Mouse (Mus musculus) liver (tissue): ENCODE measurements around the gene Acp2.
A peak's percentile ranks its signal among the peaks of the same experiment; 100 is the strongest.

ENCODE experiments used
- DNase-seq: peaks from one replicate; pipeline ENCODE4 v3.0.0-alpha.2; 2020; ENCODE audit warnings: mixed read lengths

The Acp2 gene

DNA sequence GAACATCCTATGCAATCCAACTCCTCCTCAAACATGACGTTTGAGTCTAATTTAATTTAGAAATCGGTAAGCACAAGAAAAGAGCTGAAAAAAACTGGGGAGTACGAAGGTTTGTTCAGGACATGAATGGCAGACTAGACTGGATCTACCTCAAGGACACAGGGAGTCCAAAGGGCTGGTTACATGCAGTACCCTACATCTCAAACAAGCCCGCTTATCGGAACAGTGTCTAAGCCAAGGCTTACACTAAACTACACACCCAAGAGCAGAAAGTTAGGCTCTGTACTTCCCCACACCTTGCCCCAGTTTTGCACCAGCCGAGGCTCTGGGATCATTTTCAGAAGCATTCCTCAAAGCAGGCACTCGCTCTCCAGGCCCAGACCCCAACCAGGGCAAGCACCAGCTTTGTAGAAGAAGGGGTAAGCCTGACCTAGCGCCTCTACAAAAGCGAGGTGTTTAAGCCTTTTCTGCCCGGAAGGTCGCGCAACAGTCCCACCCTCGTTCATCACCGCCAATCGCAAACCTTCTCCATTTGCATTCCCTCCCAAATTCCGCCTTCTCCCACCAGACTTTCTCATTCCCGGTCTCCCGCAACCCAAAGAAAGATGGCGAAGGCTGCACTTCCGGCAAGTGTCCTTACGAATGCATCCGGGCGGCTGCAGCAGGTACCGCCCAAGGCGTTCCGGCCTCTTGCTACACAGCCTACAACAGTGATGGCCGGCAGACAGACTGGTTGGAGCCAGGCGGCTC, at the start of gene Acp2, which contains the start of gene Nr1h3:
TSS of gene Acp2 (plus strand) at position 664 of the 750 bp plus-strand sequence.
TSS of gene Nr1h3 (minus strand) at position 613 of the 750 bp plus-strand sequence.
- DNase-seq: peak; percentile 90

DNA sequence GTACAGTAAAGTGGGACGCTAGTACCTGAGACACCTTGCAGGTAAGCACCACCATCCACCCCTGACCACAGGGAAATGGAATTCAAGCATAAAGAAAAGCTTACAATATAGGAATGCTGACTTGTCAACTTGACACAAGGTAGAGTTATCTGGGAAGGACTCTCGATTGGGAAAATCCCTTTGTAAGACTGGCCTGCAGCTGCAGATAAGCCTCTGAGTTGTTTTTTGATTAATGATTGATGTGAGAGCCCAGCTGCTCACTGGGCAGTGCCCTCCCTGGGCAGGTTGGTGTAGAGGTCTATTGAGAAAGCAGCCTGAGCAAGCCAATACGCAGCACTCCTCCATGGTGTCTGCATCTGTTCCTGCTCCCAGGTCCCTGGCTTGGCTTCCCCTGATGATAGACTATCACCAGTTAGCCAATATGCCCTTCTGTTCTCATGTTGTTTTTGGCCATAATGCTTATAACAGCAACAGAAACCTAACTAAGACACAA, 49.8 kb upstream of the Acp2 start:
- DNase-seq: no peak

DNA sequence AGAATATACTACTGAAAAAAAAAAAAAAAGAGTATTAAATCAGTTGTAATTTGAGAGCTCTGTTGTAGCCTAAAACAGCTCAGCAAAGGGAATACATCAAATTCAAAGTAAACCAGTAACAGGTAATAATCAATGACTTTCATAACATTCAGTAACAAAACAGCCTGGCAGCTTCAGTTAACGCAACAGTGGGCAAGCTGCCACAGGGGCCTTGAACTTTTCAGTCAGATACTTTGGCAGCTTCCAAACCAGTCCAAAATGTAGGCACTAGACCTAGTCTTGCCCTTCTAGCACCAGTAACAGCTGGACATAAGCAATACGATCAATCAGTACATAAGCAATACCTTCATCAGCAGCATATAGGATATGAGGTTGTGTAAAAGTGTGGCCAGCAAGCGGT, 48.6 kb upstream of the Acp2 start:
- no peak for DNase-seq

DNA sequence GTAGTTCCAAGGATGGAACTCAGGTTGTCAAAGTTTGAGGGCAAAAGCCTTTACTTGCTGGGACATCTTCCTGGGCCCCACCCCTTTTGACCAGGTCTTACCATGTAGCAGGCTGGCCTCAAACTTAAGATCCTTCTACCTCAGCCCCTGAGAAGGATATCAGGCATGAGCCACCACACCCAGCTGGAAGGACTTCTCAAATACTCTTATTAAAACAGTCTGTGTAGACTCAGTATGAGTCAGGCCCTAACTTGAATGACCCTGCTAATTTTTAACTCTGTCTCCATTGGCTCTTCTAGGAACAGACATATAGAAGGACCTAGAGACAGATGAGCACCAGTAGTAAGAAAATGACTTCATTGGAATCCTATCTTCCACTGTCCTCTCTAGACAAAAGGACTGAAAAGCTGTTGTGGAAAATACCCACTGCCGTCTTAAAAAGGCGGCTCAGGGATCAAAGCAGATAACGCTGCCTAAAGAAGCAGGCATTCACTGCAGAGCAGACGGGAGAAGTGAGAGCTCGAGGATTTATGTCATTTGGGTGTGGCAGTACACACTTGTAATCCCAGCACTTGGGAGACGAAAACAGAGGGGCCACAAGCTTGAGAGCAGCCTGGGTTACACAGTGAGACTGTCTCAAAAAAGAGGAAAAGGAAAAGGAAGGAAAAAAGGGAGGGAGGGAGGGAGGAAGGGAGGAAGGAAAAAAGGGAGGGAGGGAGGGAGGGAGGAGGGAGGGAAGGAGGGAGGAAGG, 45.5 kb upstream of the Acp2 start:
- no peak for DNase-seq

DNA sequence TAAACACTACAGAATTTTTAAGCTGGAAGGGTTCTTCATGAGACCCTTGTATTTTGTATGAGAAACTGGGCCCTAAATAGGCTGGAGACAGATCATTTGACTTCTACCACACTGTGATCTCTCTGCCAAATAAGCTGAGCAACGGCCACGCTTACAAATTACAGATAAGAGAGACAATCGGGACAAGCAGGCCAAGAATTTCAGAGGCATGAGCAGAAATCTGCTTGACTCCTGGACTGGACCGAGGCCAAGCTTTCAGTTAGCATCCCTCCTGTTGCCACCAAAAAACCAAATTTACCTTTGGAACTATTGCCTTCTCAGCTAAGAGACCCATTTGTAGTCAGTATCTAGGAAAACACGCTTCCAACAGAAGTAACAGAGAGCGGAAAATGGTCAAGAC, 42.1 kb upstream of the Acp2 start:
- no peak for DNase-seq

DNA sequence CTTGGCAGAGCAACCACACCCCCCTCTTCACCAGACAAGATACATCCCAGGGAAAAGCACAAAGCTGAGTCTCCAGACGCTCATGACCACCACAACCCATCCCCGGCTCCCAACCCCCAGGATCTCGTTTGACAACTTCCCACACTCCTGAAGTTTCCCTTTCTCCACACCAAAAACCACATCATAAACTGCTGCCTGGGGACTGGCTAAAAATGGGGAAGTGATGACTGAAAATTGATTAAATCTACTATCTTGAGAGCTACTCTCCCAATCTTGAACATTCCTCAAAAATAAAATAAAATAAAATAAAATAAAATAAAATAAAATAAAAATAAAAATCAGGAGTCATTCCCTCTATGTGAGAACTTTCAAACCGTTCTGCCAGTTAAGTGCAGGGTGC, 39.7 kb upstream of the Acp2 start:
- DNase-seq: no peak

DNA sequence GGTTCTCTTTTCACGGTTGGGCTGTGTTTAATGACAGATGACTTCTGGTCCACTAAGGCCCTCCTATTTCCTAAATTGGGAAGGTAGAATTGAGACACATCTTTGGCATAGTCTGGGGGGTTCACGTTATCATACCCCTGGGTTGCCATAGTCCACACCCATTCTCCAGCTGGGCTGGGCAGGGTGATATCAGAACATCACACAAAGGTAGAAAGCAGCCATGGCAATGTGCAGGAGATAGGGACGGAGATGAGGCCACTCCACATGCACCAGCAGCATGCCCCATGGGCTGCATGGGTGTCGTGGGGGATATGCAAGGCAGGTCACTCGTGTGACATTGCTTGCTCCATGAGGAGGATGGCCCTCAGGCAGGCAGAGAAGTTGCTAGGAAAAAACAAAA, 39.2 kb upstream of the Acp2 start:
- DNase-seq: no peak

DNA sequence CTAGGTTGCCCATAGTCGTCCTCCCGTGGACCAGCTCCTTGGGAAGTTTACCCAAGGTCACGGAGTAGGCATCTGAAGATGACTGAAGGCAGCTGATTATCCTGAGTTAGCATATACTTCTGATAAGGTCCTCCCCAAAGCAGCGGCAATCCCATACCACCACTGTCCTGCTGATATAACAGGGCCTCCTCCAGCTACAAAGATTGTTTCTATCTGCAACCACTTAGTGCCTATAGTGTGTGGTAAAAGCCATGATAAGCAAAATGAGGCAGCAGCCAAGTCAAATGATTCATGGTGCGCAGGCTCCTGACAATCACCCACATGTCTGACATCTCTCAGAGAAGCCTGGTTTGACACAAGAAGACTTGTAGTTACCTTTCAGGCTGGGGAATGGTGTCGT, 37.7 kb upstream of the Acp2 start:
- DNase-seq: peak; percentile 21

DNA sequence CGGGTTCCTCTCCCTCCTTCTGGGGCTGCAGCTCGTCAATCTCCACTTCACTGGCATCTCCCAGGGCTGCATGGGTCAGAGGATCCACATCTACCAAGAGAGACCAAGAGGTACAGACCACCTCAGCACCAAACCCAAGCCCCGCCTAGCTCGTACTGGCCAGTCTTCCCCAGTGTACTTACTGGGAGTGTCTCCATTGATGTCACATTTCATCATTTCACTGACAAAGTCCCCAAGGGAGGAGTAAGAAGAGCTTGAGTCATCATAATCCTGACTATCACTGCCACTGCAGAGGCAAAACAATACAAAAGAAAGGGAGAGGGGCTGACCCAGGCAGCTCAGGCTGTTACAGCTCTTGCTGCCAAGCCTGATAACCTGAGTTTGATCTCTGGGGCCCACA, 35.1 kb upstream of the Acp2 start:
- DNase-seq: no peak

DNA sequence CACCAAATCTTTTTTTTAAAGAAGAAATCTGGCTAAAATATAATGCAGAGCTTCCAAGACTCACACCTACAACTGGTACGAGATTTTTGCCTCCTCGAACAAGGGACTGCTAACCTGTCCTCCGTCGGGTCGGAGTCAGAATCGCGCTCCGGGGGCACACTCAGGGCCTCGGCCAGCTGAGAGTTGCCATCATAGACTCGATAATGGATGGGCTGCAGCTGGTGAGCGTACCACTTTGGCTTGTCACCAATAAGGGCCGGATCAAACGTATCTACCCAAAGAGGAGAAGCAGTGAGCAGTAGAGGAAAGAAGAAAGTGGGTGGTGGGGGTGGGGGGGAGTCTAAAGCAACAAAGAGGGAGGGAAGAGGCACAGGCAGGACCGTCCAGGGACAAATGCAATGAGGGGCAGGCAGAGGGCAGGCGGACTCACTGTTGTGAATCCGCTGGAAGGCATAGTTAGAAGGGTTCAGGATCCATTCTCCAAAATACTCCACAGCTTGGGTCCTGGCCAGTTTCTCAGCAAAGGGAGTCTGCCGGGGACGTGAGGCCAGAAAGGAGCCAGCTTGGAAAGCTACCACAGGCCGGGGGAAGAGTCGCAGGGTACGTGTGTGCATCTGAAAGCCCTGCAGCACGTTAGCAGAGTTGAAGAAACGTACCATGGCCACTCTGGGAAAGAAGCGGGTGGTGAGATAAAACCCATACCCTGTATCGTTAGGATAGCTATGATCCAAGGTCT, 32.9 kb upstream of the Acp2 start:
- DNase-seq: no peak

DNA sequence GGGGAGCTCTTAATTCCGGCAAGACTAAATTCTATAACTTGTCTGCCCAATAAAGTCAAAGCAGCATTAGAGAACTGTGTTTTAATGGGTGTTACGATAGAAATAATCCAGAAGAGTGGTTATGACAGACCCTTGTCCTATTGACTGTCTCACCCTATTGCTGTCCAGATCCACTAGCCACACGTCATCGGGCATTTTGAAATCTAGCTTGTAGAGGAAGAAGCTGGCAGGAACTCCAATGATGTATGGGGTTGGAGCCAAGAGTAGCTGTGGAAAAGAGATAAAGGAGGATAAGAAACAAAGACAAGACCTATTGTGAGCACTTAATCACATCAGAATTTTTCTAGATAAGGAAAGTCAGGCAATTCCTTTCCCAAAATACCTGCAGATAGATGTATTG, 27.2 kb upstream of the Acp2 start:
- DNase-seq: no peak

DNA sequence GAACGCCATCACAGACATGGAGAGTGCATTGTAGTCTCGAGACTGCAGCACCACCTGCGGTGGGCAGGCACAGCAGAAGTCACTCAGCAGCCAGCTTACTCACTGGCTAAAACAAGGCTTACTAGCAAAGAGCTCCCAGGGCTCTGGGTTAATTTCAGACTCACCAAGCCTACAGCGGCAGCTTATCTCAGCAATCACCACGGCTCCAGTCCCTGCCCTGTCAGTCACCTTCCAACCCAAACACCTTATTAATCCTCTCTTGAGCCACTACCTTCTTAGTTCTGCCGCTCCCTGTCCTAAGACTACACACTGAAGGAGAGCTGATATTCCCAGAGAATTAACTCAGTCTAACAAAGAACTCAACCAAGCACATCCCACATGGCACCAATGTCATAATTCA, 26.5 kb upstream of the Acp2 start:
- no peak for DNase-seq

DNA sequence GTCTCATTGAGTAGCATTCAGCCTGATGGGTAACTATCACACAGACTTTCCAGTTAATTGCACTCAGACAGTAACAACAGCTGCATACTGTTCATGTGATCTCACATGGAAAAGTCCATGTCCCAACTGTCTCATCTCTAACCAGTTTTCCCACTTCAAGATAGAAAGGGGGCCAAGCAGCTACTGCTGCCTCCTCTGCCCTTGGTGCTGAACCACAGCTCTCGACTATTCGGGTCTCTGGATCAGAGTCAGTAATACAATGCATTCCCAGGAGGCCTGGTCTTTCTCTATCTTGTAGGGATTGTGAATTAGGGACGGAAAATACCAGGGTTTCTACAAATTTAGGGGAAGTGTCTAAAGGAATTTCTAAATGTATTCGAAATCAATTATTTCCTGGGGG, 22.9 kb upstream of the Acp2 start:
- no peak for DNase-seq

DNA sequence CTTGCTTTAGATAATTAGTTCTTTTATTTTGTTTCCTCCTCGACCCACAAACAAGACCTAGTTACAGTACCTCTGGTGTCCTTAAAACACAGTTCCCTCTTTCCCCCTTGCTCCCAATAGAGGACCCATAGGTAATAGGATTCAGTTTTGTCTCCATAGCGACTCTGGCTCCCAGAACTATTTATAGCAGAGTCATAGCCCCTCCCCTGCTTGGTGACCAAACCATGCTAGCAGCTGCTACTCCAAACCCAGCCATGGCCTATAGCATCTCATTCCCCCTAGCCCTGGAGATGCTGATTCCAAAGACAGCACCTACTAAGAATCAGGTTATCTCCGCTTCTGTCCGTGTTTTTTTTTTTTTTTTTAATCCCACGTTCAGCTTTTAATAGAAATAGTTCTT, 22.0 kb upstream of the Acp2 start:
- no peak for DNase-seq

DNA sequence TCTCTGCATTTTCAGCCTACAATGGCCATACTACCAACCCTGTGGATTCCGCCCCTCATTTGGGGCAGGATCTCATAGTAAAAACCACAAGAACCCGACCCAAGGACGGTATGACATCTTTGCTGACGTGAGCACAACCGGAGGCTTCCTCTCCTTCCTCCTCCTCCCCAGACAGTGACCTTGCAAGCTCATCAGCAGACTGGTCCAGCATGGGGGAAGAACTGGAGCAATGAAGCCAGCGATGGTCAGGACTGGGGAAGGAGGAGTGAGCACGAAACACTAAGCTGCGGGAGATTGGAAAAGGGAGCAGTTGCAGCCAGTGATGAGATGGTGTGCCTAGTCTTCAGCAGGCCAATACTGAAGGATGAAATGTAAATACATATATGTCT, 20.7 kb upstream of the Acp2 start:
- DNase-seq: no peak

DNA sequence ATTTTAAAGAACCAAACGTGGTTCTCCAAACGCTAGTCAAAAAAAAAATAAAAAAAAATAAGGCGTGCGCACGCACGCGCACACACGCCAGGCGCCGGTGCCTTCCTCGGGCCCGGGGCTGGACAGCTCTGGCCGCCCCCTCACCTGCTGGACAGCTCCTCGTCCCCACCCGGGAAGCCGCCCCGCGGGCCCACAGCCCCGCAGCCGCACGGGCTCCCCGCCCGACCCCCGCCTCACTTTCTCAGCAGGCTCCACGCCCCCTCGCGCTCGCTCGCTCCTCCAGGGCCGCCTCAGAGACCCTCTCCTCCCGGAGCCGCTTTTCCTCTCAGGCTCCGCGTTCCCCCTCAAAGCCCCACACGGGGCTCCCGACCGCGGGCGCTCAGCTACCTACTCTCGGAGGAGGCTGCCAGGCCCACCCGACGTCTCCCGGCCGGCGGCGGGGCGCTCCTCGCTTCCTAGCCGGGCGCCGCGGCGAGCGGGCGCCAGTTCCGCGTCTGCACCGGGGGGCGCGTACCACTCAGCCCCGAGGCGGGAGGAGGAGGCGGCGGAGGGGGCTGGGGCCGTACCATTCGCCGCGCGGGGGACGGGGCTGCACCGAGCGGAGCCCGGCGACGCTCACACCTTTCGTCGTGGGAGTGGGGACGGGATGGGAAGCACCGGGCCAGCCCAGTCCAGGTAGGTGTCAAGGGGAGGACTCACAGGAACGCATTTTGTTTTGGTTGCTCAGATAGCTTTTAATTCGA, 20.1 kb upstream of the Acp2 start:
- DNase-seq: peak; percentile 87

DNA sequence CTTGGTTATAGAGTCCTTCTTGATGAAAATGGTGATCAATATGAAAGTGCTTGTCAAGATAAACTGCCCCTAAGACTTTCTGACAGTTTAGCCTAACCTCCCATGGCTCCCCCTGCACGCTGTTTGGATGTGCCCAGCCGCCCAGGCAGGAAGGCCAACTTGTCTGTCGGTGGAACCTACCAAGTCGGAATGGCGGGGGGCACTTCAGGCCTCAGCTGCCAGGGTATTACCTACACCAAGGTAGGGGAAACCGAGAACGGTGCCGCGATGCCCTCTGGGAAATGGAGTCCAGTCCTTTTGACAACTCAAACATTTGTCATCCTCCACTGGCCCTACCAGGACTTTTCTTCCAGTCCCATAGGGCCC, 19.6 kb upstream of the Acp2 start:
- DNase-seq: peak; percentile 98

DNA sequence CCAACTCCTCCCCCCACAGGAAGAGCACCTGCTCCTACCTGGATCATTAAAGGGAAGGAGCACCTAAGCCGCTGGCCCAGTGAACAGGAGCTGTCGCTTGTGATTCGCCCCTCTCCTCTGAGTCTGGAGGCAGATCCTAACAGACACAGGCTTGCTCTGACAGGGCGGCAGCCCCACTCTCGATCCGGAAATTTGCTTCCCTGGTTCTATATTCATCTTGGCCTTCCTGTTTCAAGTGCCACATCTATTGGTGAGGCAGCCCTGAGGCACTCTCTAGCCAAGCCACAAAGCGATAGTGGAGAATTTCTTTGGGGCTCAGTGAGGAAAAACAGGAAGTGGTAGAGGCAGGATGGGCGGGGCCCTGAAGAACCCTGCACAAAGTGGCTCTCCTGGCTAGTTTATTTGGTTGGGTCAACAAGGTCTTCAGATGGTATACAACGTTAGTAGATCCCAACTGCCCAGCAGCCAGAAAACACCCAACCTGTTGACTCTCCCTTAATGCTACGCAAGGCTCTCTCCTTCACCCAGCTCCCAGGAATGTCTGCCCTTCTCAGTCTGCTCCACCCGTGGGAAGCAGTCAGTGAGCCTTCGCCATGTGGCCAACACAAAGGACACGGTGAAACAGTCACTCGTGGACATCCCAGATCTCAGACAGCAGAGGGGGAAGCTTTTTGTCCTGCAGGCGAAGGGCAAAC, 18.8 kb upstream of the Acp2 start, which contains the start of gene Madd:
TSS of gene Madd (minus strand) at position 127 of the 695 bp plus-strand sequence.
- DNase-seq: peak; percentile 67

DNA sequence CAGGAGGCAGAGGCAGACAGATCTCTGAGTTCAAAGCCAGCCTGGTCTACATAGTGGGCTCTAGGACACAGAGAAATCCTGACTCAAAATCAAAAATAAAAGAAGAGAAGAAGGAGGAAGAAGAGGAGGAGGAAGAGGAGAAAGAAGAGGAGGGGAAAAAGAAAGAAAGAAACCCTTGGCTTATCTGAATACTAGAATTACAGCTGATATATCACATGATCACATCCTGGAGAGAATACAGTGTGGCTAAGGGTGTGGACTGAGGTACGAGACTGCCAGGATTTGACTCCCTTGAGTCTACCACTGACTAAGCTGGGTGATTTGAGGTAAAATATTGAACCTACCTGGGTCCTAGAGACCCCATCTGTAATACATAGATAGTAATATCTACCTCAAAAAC, 16.5 kb upstream of the Acp2 start:
- no peak for DNase-seq

DNA sequence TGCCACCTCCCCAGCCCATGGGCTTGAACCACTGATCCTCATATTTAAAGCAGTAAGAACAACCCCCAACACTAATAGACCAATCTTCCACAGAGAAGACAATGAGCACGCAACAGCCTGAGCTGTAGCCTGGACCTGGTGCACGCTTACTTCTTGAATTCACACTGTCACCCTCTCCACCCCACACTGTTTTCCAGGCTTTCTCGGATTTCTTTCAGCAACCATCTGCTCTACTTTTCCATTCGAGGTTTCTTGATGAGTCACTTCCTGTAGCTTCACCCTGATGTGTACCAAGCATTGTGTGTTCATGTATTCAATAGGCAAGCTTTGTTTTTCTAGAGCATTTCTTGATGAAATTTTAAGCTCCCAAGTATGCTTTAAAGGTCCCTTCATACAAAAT, 15.3 kb upstream of the Acp2 start:
- DNase-seq: no peak

DNA sequence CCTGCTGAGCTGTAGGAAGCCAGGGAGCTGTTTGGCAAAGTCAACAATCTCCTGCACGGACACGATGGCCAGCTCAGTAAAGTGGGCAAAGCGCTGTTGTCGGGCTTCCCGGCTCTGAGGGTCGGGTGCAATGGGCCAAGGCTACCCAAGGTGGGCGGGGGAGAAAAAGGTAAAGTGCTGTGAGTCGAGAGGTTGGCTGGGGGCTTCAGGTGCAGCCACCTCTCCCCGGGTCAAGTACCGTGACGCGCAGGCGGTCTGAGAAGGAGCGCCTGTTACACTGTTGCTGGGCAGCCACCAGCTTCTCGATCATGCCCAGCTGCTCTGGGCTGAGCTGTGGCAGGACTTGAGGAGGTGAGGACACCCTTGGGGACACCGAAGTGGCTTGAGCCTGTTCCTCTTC, 12.2 kb upstream of the Acp2 start:
- no peak for DNase-seq

DNA sequence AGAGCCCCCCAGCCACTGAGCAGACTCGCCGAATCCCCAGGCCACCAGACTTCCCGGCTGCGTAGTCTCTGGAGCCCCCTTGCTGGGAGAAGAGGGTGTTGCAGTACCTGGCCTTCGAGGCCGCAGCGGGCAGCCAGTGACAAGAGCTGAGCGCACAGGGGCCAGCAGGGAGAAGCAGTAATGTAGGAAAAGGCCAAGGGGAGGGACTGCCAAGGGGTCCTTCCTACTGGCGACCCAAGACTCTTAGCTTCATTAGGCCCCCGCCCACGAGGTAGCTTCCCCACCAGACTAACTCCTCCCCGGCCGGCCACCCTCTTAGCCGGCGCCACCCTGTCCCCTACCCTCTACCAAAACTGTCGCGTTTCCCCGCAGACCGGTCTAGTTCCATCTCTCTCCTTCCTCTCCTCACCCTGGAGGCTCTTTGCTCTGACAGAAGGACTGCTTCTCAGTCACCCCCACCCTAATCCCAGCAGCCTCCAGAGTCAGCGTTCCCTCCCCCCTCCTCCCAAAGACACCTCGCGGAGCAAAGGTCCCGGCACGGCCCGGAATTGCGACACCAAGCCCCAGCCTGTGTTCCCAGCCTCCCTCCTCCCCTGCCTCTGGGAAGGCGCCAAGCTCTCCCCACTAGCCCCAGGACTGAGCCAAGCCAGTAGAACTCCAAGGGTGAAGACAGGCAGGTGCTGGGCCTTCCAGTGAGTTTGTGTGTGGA, 7.9 kb upstream of the Acp2 start:
- peak; percentile 70 for DNase-seq
